ENCODE assay signal across 8 mouse cellular contexts in genomic region chr11:43385055-43385649, GRCm38 (mm10). TPM values are rescaled to one million over a fixed set of nuclear protein-coding genes. Genes with fewer than 3 reads are reported as not detected.
DNase-seq lines count a peak whose midpoint lies in the region; ATAC-seq and TF ChIP-seq lines count a peak whose summit lies in the region.

No protein-coding gene starts in this region.

- 0 out of 2 replicates have a peak, but pooled peaks cover 2% of the 10 kb centered on the region for H3K27me3 ChIP-seq in forebrain, embryonic 13.5 days
- no peaks in the 10 kb centered on the region for H3K27me3 ChIP-seq in heart, postnatal 0 days (ENCODE audit: control insufficient read depth, insufficient read depth, low read length)
- H3K27me3 ChIP-seq in liver, embryonic 14.5 days (ENCODE audit: control insufficient read depth, insufficient read depth, low read length), result no peaks in the 10 kb centered on the region; the same call in 1 of the 2 replicates
- H3K27me3 ChIP-seq in stomach, embryonic 14.5 days (ENCODE audit: control insufficient read depth, insufficient read depth, low read length), result no peaks in the 10 kb centered on the region

- no peak for TF ChIP-seq EP300 in heart, postnatal 0 days (IDR thresholded peaks at IDR 0.05; ENCODE audit: low read depth)
- no peak for TF ChIP-seq EP300 in liver, embryonic 14.5 days (IDR thresholded peaks at IDR 0.05; ENCODE audit: low read depth)

- H3K9ac ChIP-seq in forebrain, embryonic 13.5 days, result peak overlapping the region; percentile 60
- peak overlapping the region; percentile 51 for H3K9ac ChIP-seq in heart, postnatal 0 days (replicated peaks; ENCODE audit: low read depth, low read length)
- H3K9ac ChIP-seq in liver, embryonic 14.5 days (replicated peaks), result no peak overlapping the region
- H3K9ac ChIP-seq in stomach, embryonic 14.5 days (replicated peaks; ENCODE audit: low read depth, low read length), result peak overlapping the region; percentile 12

- H3K9me3 ChIP-seq in forebrain, embryonic 13.5 days (replicated peaks), result no peaks in the 10 kb centered on the region
- no peaks in the 10 kb centered on the region for H3K9me3 ChIP-seq in heart, postnatal 0 days (replicated peaks; ENCODE audit: control insufficient read depth, low read length)
- no peaks in the 10 kb centered on the region for H3K9me3 ChIP-seq in liver, embryonic 14.5 days (ENCODE audit: control insufficient read depth, low read length)
- no peaks in the 10 kb centered on the region for H3K9me3 ChIP-seq in stomach, embryonic 14.5 days (ENCODE audit: control insufficient read depth, low read depth, low read length)

- no peak overlapping the region for H3K27ac ChIP-seq in forebrain, embryonic 13.5 days
- peak overlapping the region; percentile 64 for H3K27ac ChIP-seq in heart, postnatal 0 days (ENCODE audit: low read depth)
- H3K27ac ChIP-seq in liver, embryonic 14.5 days, result no peak overlapping the region
- peak overlapping the region; percentile 30; the same call in 1 of the 2 replicates for H3K27ac ChIP-seq in stomach, embryonic 14.5 days (ENCODE audit: low read length)

- peak; percentile 90 for DNase-seq in CD4-positive helper T cell, adult 2 months (ENCODE audit: low read depth, low spot score)
- peak; percentile 63 for DNase-seq in brain, adult 2 months (ENCODE audit: low read depth, low spot score)
- DNase-seq in heart, postnatal 0 days (ENCODE audit: low spot score), result peak; percentile 63
- peak; percentile 66 for DNase-seq in kidney, postnatal 14 days
- DNase-seq in liver, embryonic 14.5 days (ENCODE audit: low read depth in 3 of 3, low spot score in 3 of 3), result peak in 2 of 3 experiments; percentile 11
- DNase-seq in naive thymus-derived CD4-positive, alpha-beta T cell, adult 2 months (ENCODE audit: low read depth), result peak; percentile 81

- H3K4me2 ChIP-seq in forebrain, embryonic 13.5 days, result peak overlapping the region; percentile 68
- H3K4me2 ChIP-seq in heart, postnatal 0 days (ENCODE audit: low read depth, low read length), result peak overlapping the region; percentile 80
- H3K4me2 ChIP-seq in liver, embryonic 14.5 days (ENCODE audit: low read depth), result peak overlapping the region; percentile 9
- H3K4me2 ChIP-seq in stomach, embryonic 14.5 days (replicated peaks; ENCODE audit: low read depth, low read length), result peak overlapping the region; percentile 55

- peak overlapping the region; percentile 32 for H3K4me3 ChIP-seq in forebrain, embryonic 13.5 days
- peak overlapping the region; percentile 44 for H3K4me3 ChIP-seq in heart, postnatal 0 days (ENCODE audit: low read depth, low read length)
- peak overlapping the region in 1 of 2 experiments; percentile 32; a peak in 3 of 4 replicates for H3K4me3 ChIP-seq in liver, embryonic 14.5 days (ENCODE audit: insufficient read depth in 1 of 2, low read depth in 2 of 2, low read length in 2 of 2)
- peak overlapping the region; percentile 22 for H3K4me3 ChIP-seq in stomach, embryonic 14.5 days (ENCODE audit: low read depth, low read length)

- WGBS in forebrain, embryonic 13.5 days, result 1% methylated on average over 18 of the region's 18 CpGs
- WGBS in heart, postnatal 0 days, result 3% methylated on average over 18 of the region's 18 CpGs
- WGBS in liver, embryonic 14.5 days (ENCODE audit: insufficient replicate concordance), result 2% methylated on average over 18 of the region's 18 CpGs
- WGBS in stomach, embryonic 14.5 days, result 2% methylated on average over 18 of the region's 18 CpGs

- peak; percentile 74 for ATAC-seq in forebrain, embryonic 13.5 days
- ATAC-seq in heart, postnatal 0 days (ENCODE audit: insufficient read depth, low read depth), result peak; percentile 78
- peak; percentile 68 for ATAC-seq in liver, embryonic 14.5 days (ENCODE audit: insufficient read depth)
- ATAC-seq in stomach, embryonic 14.5 days (ENCODE audit: insufficient number of reproducible peaks, insufficient read depth, low FRiP score, low read depth), result peak; percentile 81; the same call in 1 of the 2 replicates

- H3K4me1 ChIP-seq in forebrain, embryonic 13.5 days, result peaks cover 15% of the 10 kb centered on the region
- H3K4me1 ChIP-seq in heart, postnatal 0 days (ENCODE audit: control insufficient read depth, insufficient read depth), result peaks cover 12% of the 10 kb centered on the region; the same call in 1 of the 2 replicates
- H3K4me1 ChIP-seq in liver, embryonic 14.5 days (replicated peaks; ENCODE audit: control insufficient read depth in 2 of 2, insufficient read depth in 2 of 2, low read length in 1 of 2), result peaks cover 0 to 3% of the 10 kb centered on the region in 2 experiments; a peak in 1 of 4 replicates
- H3K4me1 ChIP-seq in stomach, embryonic 14.5 days (ENCODE audit: control insufficient read depth, insufficient read depth, low read length), result 0 out of 2 replicates have a peak, but pooled peaks cover 3% of the 10 kb centered on the region

- H3K36me3 ChIP-seq in forebrain, embryonic 13.5 days (ENCODE audit: poor library complexity, severe bottlenecking), result no peaks in the 10 kb centered on the region
- no peaks in the 10 kb centered on the region for H3K36me3 ChIP-seq in heart, postnatal 0 days (replicated peaks; ENCODE audit: control insufficient read depth, insufficient read depth, low read length)
- no peaks in the 10 kb centered on the region for H3K36me3 ChIP-seq in liver, embryonic 14.5 days (replicated peaks; ENCODE audit: control insufficient read depth, insufficient read depth, low read depth)
- no peaks in the 10 kb centered on the region for H3K36me3 ChIP-seq in stomach, embryonic 14.5 days (ENCODE audit: control insufficient read depth, insufficient read depth, low read length)

- TF ChIP-seq CTCF in heart, postnatal 0 days (IDR thresholded peaks at IDR 0.05; ENCODE audit: low read depth), result no peak
- no peak for TF ChIP-seq CTCF in liver, embryonic 14.5 days (IDR thresholded peaks at IDR 0.05; ENCODE audit: low read depth)

RNA-seq across cellular contexts. Expression of gene Pttg1, which starts 40.9 kb away (rescaled TPM):
- polyA plus RNA-seq in forebrain, embryonic 13.5 days (2015; fragmentation: Nextera tagmentation; extraction: Ambion mirVana), result 38.1 and 45.3 TPM in 2 replicates
- total RNA-seq in heart, postnatal 0 days (2014; rRNA removed; ENCODE audit: low replicate concordance), result 78.1 and 88.3 TPM in 2 replicates
- 179 and 190 TPM in 2 replicates for polyA plus RNA-seq in heart, postnatal 0 days (2015; fragmentation: Nextera tagmentation; extraction: Ambion mirVana)
- 24.9 and 35.0 TPM in 2 replicates for polyA plus RNA-seq in liver, embryonic 14.5 days (2012; rRNA removed)
- polyA plus RNA-seq in liver, embryonic 14.5 days (2014; fragmentation: Nextera tagmentation; extraction: Ambion mirVana), result 51.0 and 58.2 TPM in 2 replicates
- 68.1 and 74.9 TPM in 2 replicates for polyA plus RNA-seq in stomach, embryonic 14.5 days (2014; fragmentation: Nextera tagmentation; extraction: Ambion mirVana)

RNA-seq across cellular contexts. Expression of gene Slu7, which starts 48.4 kb away (rescaled TPM):
- 68.4 and 72.8 TPM in 2 replicates for polyA plus RNA-seq in forebrain, embryonic 13.5 days (2015; fragmentation: Nextera tagmentation; extraction: Ambion mirVana)
- 7.2 and 8.0 TPM in 2 replicates for total RNA-seq in heart, postnatal 0 days (2014; rRNA removed; ENCODE audit: low replicate concordance)
- 31.7 and 36.0 TPM in 2 replicates for polyA plus RNA-seq in heart, postnatal 0 days (2015; fragmentation: Nextera tagmentation; extraction: Ambion mirVana)
- 2.1 and 4.9 TPM in 2 replicates for polyA plus RNA-seq in liver, embryonic 14.5 days (2012; rRNA removed)
- polyA plus RNA-seq in liver, embryonic 14.5 days (2014; fragmentation: Nextera tagmentation; extraction: Ambion mirVana), result 20.8 and 24.1 TPM in 2 replicates
- polyA plus RNA-seq in stomach, embryonic 14.5 days (2014; fragmentation: Nextera tagmentation; extraction: Ambion mirVana), result 55.4 and 58.6 TPM in 2 replicates

Comparison
In these comparisons a context has a peak if more than half of its experiments do, and no peak if none do; other contexts are left out.
1. DNase-seq: peak in every context shown above with its lines; median percentile 90 in CD4-positive helper T cell, adult 2 months; 81 in naive thymus-derived CD4-positive, alpha-beta T cell, adult 2 months; 66 in kidney, postnatal 14 days; 63 in brain, adult 2 months; 63 in heart, postnatal 0 days; 11 in liver, embryonic 14.5 days.
2. H3K27ac ChIP-seq: peak in heart, postnatal 0 days (single experiment) and stomach, embryonic 14.5 days (single experiment); none in forebrain, embryonic 13.5 days (single experiment) and liver, embryonic 14.5 days (single experiment).
3. H3K4me2 ChIP-seq: peak in every context shown above with its lines; median percentile 80 in heart, postnatal 0 days; 68 in forebrain, embryonic 13.5 days; 55 in stomach, embryonic 14.5 days; 9 in liver, embryonic 14.5 days.
4. Peak in every context shown above with its lines, with median percentiles within 50 percentile points of each other: ATAC-seq.